Mouse (Mus musculus): ENCODE data around the gene Kbtbd3.

DNA sequence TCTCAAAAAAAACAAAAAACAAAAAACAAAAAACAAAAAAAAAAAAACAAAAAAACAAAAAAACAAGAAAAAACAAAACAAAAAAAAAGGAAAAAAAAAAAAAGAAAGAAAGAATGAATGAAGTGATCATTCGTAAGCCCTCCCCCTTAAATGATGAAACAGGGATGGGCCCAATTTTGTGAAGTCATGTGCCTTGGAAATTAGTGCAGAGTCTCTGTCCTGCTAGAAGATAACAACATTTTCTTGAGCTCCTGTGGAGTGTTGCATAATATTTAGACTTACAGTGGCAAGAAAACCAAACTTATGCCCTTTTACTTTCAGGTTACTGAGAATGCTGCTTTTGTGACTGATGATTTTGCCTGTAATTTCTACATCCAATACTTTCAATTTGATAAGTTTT lies 43.5 kb downstream of the Kbtbd3 start:
- no peak for TF ChIP-seq CTCF (IDR thresholded peaks at IDR 0.05; ENCODE audit: insufficient read depth, low read length)
- no peak for TF ChIP-seq POLR2A (IDR thresholded peaks at IDR 0.05; ENCODE audit: borderline replicate concordance, extremely low read depth, low read depth, low read length)
